Mouse (Mus musculus): Measurements from ENCODE around the gene Zfr. TPM values are rescaled to one million over a fixed set of nuclear protein-coding genes. Genes with fewer than 3 reads are reported as not detected.

Gene Zfr
- total and polyA plus RNA-seq, 3 experiments: 47.5 to 89.8 (median 84.9) TPM

DNA sequence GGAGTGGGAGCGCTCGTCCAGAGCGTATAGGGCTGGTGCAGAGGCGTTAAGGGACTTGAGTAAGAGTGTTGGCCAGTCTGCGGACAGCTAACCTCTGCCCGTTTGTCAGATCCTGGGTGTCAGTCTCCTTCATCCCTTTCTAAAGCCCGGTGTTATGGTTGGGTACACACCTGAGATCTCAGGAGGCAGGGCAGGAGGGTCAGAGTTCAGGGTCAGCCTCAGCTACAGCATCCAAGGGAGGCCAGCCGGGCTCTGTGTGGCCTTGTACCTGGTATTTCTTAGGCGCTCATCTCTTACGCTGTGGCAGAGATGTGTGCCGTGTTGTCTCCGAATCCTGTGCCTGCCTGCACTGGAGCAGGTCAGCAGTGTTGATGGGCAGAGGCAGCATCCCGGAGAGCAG lies 103.5 kb downstream of the Zfr start:
- dilution Hi-C loops (cut with MboI; ENCODE audit: extremely low pct_ligation_motif_present, extremely low pct_unique_long_range_greater_than_20kb, low sequenced_read_pairs): no loop called here
- in situ Hi-C loops (cut with MboI; ENCODE audit: low pct_ligation_motif_present, low pct_unique_long_range_greater_than_20kb, low sequenced_read_pairs): no loop called here
- no peak overlapping the region for H3K9ac ChIP-seq (ENCODE audit: insufficient read depth, low read depth)
- no peak overlapping the region for H3K27ac ChIP-seq (ENCODE audit: insufficient read depth, low read depth)
- no peak overlapping the region for H3K4me2 ChIP-seq (ENCODE audit: insufficient read depth, low read depth, poor library complexity, severe bottlenecking)
- no peaks in the 10 kb centered on the region for H3K27me3 ChIP-seq (replicated peaks)
- H3K9me3 ChIP-seq (replicated peaks; ENCODE audit: low read length): no peaks in the 10 kb centered on the region
- peaks cover 0 to 14% of the 10 kb centered on the region in 2 experiments for H3K36me3 ChIP-seq (replicated peaks in 1 of 2; ENCODE audit: control insufficient read depth in 1 of 2, insufficient read depth in 1 of 2, low read length in 1 of 2)
- H3K4me1 ChIP-seq (ENCODE audit: control insufficient read depth in 1 of 2, insufficient read depth in 2 of 2): peaks cover 13 to 32% of the 10 kb centered on the region in 2 experiments
- no peak for DNase-seq (ENCODE audit: extremely low read depth)
- no peak overlapping the region for H3K4me3 ChIP-seq (replicated peaks in 1 of 3; ENCODE audit: low read depth in 2 of 3, low read length in 2 of 3, poor library complexity in 1 of 3)
- peaks cover 14% of the 10 kb centered on the region; the same call in 1 of the 2 replicates for H3K79me2 ChIP-seq (replicated peaks; ENCODE audit: control insufficient read depth, extremely low read depth, insufficient read depth, poor library complexity, severe bottlenecking)
- TF ChIP-seq EP300 (IDR thresholded peaks at IDR 0.05; ENCODE audit: low read length): no peak
- no peak for TF ChIP-seq NELFE (IDR thresholded peaks at IDR 0.05; ENCODE audit: low read depth, low read length)
- TF ChIP-seq ZMIZ1 (IDR thresholded peaks at IDR 0.05; ENCODE audit: low read depth, low read length): no peak
- TF ChIP-seq MEF2A (IDR thresholded peaks at IDR 0.05; ENCODE audit: borderline replicate concordance, low read depth, low read length): no peak
- TF ChIP-seq RCOR1 (conservative IDR thresholded peaks at IDR 0.05; ENCODE audit: low read depth, low read length): no peak
- no peak for TF ChIP-seq HCFC1 (IDR thresholded peaks at IDR 0.05; ENCODE audit: low read depth, low read length)
- no peak for TF ChIP-seq PAX5 (IDR thresholded peaks at IDR 0.05; ENCODE audit: low read length)
- no peak for TF ChIP-seq USF2 (conservative IDR thresholded peaks at IDR 0.05; ENCODE audit: low read depth, low read length)
- no peak for TF ChIP-seq POLR2A (IDR thresholded peaks at IDR 0.05; ENCODE audit: low read depth, low read length)
- no peak for TF ChIP-seq CTCF (conservative IDR thresholded peaks at IDR 0.05 in 1 of 2, IDR thresholded peaks at IDR 0.05 in 1 of 2; ENCODE audit: low read depth in 2 of 2, low read length in 2 of 2)
- TF ChIP-seq SMC3 (IDR thresholded peaks at IDR 0.05; ENCODE audit: low read depth, low read length): no peak
- TF ChIP-seq ZNF384 (IDR thresholded peaks at IDR 0.05; ENCODE audit: low read depth, low read length): no peak

DNA sequence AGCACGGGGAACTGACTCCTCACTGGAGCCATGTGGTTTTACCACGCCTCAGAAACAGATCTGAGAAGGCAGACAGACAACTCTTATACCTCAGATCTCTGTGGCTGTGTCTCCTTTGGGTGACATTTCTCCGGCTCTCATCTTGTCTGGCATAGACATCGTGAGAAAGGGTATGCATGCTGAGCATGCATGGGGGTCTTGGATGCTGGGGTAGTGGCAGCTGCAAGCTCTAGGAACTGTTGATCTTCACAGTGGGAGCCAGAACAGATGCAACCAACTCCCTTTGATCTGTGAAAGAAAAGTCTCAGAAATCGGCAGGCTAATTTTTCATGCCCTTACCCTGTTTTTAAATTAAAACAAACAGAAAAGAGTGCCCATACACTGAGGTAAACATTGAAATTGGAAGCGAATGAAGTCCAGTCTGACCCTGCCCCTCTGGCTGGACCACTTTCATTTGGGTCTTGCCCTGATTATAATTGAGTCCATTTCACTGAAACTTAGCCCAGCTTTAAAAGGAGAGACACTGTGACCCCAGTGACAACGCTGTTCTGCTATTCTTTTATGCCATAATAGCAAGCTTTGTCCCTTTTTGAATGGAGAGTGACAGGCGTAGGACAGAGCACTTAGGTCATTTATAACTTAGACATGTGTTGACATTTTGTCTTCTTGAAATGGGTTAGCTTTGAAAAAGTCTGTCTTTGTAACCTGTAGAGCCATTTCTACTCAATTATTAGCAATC lies 105.1 kb downstream of the Zfr start:
- peaks cover 12% of the 10 kb centered on the region; the same call in 1 of the 2 replicates for H3K79me2 ChIP-seq (replicated peaks; ENCODE audit: control insufficient read depth, extremely low read depth, insufficient read depth, poor library complexity, severe bottlenecking)
- H3K4me2 ChIP-seq (ENCODE audit: insufficient read depth, low read depth, poor library complexity, severe bottlenecking): no peak overlapping the region
- peaks cover 8 to 21% of the 10 kb centered on the region in 2 experiments for H3K4me1 ChIP-seq (ENCODE audit: control insufficient read depth in 1 of 2, insufficient read depth in 2 of 2)
- DNase-seq (ENCODE audit: extremely low read depth): no peak
- TF ChIP-seq UBTF (IDR thresholded peaks at IDR 0.05; ENCODE audit: low read depth, low read length): no peak
- no peak for TF ChIP-seq MAFK (IDR thresholded peaks at IDR 0.05; ENCODE audit: insufficient replicate concordance, low read length)
- no peak for TF ChIP-seq E2F4 (IDR thresholded peaks at IDR 0.05; ENCODE audit: insufficient replicate concordance, low read depth, low read length)
- no peak for TF ChIP-seq BHLHE40 (IDR thresholded peaks at IDR 0.05; ENCODE audit: low read depth, low read length)
- no peak for TF ChIP-seq MYC (IDR thresholded peaks at IDR 0.05; ENCODE audit: low read depth, low read length)
- TF ChIP-seq RCOR1 (conservative IDR thresholded peaks at IDR 0.05; ENCODE audit: low read depth, low read length): no peak
- no peak for TF ChIP-seq SMC3 (IDR thresholded peaks at IDR 0.05; ENCODE audit: low read depth, low read length)
- H3K4me3 ChIP-seq (replicated peaks in 1 of 3; ENCODE audit: low read depth in 2 of 3, low read length in 2 of 3, poor library complexity in 1 of 3): no peak overlapping the region
- H3K9me3 ChIP-seq (replicated peaks; ENCODE audit: low read length): no peaks in the 10 kb centered on the region
- in situ Hi-C loops (cut with MboI; ENCODE audit: low pct_ligation_motif_present, low pct_unique_long_range_greater_than_20kb, low sequenced_read_pairs): no loop called here
- peaks cover 0 to 22% of the 10 kb centered on the region in 2 experiments for H3K36me3 ChIP-seq (replicated peaks in 1 of 2; ENCODE audit: control insufficient read depth in 1 of 2, insufficient read depth in 1 of 2, low read length in 1 of 2)
- no peak overlapping the region for H3K27ac ChIP-seq (ENCODE audit: insufficient read depth, low read depth)
- H3K27me3 ChIP-seq (replicated peaks): no peaks in the 10 kb centered on the region
- dilution Hi-C loops (cut with MboI; ENCODE audit: extremely low pct_ligation_motif_present, extremely low pct_unique_long_range_greater_than_20kb, low sequenced_read_pairs): no loop called here
- no peak overlapping the region for H3K9ac ChIP-seq (ENCODE audit: insufficient read depth, low read depth)
